Mouse (Mus musculus): ENCODE data around the gene Rerg. TPM values are rescaled to one million over a fixed set of nuclear protein-coding genes. Genes with fewer than 3 reads are reported as not detected.

Rerg gene
- total and polyA plus RNA-seq, 2 experiments from 2014 or later = 2.8 to 12.9 TPM

DNA sequence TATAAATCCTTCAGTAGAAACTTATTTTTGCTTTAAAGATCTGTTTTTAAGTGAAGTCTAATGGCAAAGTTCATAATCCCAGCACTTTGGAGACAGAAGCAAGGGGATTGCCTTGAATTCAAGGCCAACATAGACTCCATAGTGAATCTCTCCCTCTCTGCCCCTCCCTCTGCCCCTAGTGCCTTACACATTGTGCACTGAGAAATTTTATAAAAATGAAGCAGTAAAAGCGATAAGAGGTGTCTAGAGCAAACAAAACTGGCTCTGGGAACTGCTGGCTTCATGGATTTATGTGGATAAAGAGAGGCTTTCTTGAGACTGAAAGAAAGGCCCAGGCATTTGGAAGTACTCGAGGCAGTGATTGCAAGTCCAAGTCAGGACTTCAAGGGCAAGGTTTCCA lies 145.8 kb downstream of the Rerg start:
- WGBS = 88% methylated on average over 2 of the region's 2 CpGs
- H3K4me2 ChIP-seq (ENCODE audit: low read depth) = no peak overlapping the region
- no peaks in the 10 kb centered on the region for H3K9me3 ChIP-seq (ENCODE audit: low read length)
- no peaks in the 10 kb centered on the region for H3K36me3 ChIP-seq (ENCODE audit: insufficient read depth)
- H3K27me3 ChIP-seq (ENCODE audit: insufficient read depth, low read length) = no peaks in the 10 kb centered on the region
- H3K27ac ChIP-seq (ENCODE audit: low read depth, low read length) = no peak overlapping the region
- DNase-seq (no peak), ATAC-seq (no peak)
- H3K4me1 ChIP-seq (ENCODE audit: insufficient read depth) = no peaks in the 10 kb centered on the region
- H3K4me3 ChIP-seq (ENCODE audit: low read depth, low read length) = no peak overlapping the region
- H3K9ac ChIP-seq = no peak overlapping the region
- no peak for TF ChIP-seq CTCF (IDR thresholded peaks at IDR 0.05; ENCODE audit: low read depth)

DNA sequence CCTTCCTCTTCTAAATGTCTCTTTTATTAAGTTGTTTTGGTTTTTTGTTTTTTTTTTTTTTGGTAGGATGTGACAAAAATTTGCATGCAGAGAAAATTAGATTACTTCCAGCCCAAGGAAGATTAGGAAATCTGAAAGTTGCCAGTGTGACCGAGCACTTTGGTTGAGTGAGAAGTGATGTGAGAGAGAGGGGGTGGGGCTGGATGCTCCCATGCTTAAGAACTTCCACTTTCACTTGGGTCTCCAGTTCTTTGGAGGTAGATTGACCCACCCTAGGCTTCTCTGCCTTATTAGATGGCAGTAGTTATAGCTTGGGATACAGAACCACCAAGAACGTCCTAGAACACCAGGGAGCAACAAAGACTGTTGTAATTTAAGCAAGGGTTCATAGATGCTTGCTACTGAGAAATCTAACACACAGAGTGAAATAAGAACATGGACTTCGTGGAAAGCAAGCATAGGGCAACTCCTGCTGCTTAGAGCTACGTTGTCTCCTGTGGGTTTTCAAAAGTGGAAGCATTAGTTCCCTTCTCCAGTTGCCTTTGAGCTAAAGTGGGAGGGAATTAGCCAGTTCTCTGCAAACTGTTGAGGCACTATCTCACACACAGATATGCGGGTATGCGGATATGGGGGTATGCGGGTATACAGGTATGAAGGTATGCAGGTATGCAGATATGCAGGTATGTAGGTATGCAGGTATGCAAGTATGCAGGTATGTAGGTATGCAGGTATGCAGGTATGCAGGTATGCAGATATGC lies 152.9 kb downstream of the Rerg start:
- TF ChIP-seq CTCF (IDR thresholded peaks at IDR 0.05; ENCODE audit: low read depth) = no peak
- Histone ChIP-seq H3K4me2 (ENCODE audit: low read depth) (no peak overlapping the region), H3K4me1 (ENCODE audit: insufficient read depth) (no peaks in the 10 kb centered on the region), H3K36me3 (ENCODE audit: insufficient read depth) (no peaks in the 10 kb centered on the region), H3K27me3 (ENCODE audit: insufficient read depth, low read length) (no peaks in the 10 kb centered on the region), H3K9ac (no peak overlapping the region), H3K9me3 (ENCODE audit: low read length) (no peaks in the 10 kb centered on the region), H3K4me3 (ENCODE audit: low read depth, low read length) (no peak overlapping the region), H3K27ac (ENCODE audit: low read depth, low read length) (no peak overlapping the region)
- no peak for DNase-seq
- ATAC-seq = no peak
- 86% methylated on average over 7 of the region's 7 CpGs for WGBS

DNA sequence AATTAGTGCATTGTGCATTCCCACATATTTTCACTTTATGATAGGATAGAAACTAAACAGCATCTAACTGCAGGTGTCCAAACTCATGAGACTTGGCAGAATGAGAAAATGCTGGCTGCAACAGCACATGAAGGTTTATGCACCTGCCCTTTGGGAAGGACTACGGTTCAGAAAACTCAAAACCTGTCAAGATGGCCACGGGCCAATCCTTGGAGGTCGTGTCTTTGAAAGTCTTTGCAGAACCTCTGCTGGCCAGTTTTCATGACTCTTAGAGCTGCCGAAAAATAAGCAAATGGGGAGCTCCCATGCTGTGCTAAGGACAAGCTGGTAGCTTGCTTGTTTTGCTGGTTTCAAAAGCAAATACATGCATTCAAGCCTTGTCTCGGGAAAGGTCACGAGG lies 156.0 kb downstream of the Rerg start:
- Histone ChIP-seq H3K9ac (no peak overlapping the region), H3K36me3 (ENCODE audit: insufficient read depth) (no peaks in the 10 kb centered on the region), H3K4me2 (ENCODE audit: low read depth) (no peak overlapping the region), H3K27me3 (ENCODE audit: insufficient read depth, low read length) (no peaks in the 10 kb centered on the region), H3K9me3 (ENCODE audit: low read length) (no peaks in the 10 kb centered on the region), H3K27ac (ENCODE audit: low read depth, low read length) (no peak overlapping the region), H3K4me1 (ENCODE audit: insufficient read depth) (no peaks in the 10 kb centered on the region), H3K4me3 (ENCODE audit: low read depth, low read length) (no peak overlapping the region)
- TF ChIP-seq CTCF (IDR thresholded peaks at IDR 0.05; ENCODE audit: low read depth) = no peak
- DNase-seq = no peak
- WGBS = 67% methylated on average over 6 of the region's 6 CpGs
- ATAC-seq = no peak

DNA sequence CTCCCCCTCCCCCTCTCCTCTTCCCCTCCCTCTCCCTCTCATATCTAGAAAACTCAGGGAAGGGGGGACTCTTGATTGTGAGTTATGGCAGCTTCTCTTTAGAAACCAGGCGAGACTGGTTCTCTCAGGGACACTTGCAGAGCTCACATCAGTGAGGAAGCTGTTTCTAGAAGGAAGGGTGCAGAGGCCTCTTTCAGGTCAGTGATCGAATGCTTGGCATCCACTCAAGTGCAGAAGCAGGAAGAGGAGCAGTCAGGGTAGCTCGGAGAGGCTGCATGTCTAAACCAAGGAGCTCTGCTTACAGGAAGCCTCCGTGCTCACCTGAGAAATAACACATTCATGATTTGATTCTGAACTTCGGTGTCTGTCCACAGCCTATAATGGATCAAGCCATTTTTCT lies 159.1 kb downstream of the Rerg start:
- no peaks in the 10 kb centered on the region for H3K27me3 ChIP-seq (ENCODE audit: insufficient read depth, low read length)
- DNase-seq = no peak
- H3K4me2 ChIP-seq (ENCODE audit: low read depth) = no peak overlapping the region
- H3K36me3 ChIP-seq (ENCODE audit: insufficient read depth) = no peaks in the 10 kb centered on the region
- no peak for ATAC-seq
- no peaks in the 10 kb centered on the region for H3K9me3 ChIP-seq (ENCODE audit: low read length)
- no peaks in the 10 kb centered on the region for H3K4me1 ChIP-seq (ENCODE audit: insufficient read depth)
- H3K4me3 ChIP-seq (ENCODE audit: low read depth, low read length) = no peak overlapping the region
- H3K9ac ChIP-seq = no peak overlapping the region
- no peak for TF ChIP-seq CTCF (IDR thresholded peaks at IDR 0.05; ENCODE audit: low read depth)
- 83% methylated on average over 5 of the region's 5 CpGs for WGBS
- no peak overlapping the region for H3K27ac ChIP-seq (ENCODE audit: low read depth, low read length)

Other genes with a start within 250 kb of the Rerg start
- 0.19 and 0.77 TPM in 2 replicates for gene Erp27, start 248.3 kb downstream of the Rerg start, total RNA-seq (2014; rRNA removed)
- gene Erp27, start 248.3 kb downstream of the Rerg start, polyA plus RNA-seq (2015; fragmentation: Nextera tagmentation; extraction: Ambion mirVana) = 0.79 and 0.92 TPM in 2 replicates
- 0.05 and 0.31 TPM in 2 replicates for gene Pde6h, start 246.7 kb downstream of the Rerg start, total RNA-seq (2014; rRNA removed)
- 0.34 TPM in 1 of 2 replicates, not detected in the other for gene Pde6h, start 246.7 kb downstream of the Rerg start, polyA plus RNA-seq (2015; fragmentation: Nextera tagmentation; extraction: Ambion mirVana)
- 14.9 and 23.0 TPM in 2 replicates for gene Arhgdib, start 228.6 kb downstream of the Rerg start, total RNA-seq (2014; rRNA removed)
- 29.3 and 37.5 TPM in 2 replicates for gene Arhgdib, start 228.6 kb downstream of the Rerg start, polyA plus RNA-seq (2015; fragmentation: Nextera tagmentation; extraction: Ambion mirVana)
- gene Ptpro, start 81.8 kb upstream of the Rerg start, total RNA-seq (2014; rRNA removed) = 99.2 and 132 TPM in 2 replicates
- 44.8 and 45.2 TPM in 2 replicates for gene Ptpro, start 81.8 kb upstream of the Rerg start, polyA plus RNA-seq (2015; fragmentation: Nextera tagmentation; extraction: Ambion mirVana)

Data from forebrain, postnatal 0 days (tissue).